Mouse (Mus musculus) cerebellum, postnatal 25 days (tissue): ENCODE results near the gene Myh7.

ENCODE experiments used
- DNase-seq, 2 experiments: peaks; one replicate each; pipeline ENCODE4 v3.0.0; 2021; ENCODE audit warnings: mixed read lengths in 2 of 2

Gene Myh7

GRCm38 (mm10) chr14:54941024-54941978 lies 53.1 kb downstream of the Myh7 start:
- no peak for DNase-seq

GRCm38 (mm10) chr14:54940176-54940530 lies 54.3 kb downstream of the Myh7 start:
- no peak for DNase-seq

GRCm38 (mm10) chr14:54939434-54940175 lies 54.8 kb downstream of the Myh7 start:
- peak; percentile 62 to 75 for DNase-seq

- no peak for DNase-seq
Measured at GRCm38 (mm10) chr14:54938431-54939219, 55.8 kb downstream of the Myh7 start.

- DNase-seq: no peak
Measured at GRCm38 (mm10) chr14:54937361-54938182, 56.9 kb downstream of the Myh7 start.

GRCm38 (mm10) chr14:54936831-54937160 lies 57.6 kb downstream of the Myh7 start:
- DNase-seq: no peak

GRCm38 (mm10) chr14:54935904-54936830 lies 58.3 kb downstream of the Myh7 start, which contains the start of gene Cmtm5:
Gene Cmtm5 (plus strand): TSS chr14:54936261.
- DNase-seq: peak in 1 of 2 experiments; percentile 52

GRCm38 (mm10) chr14:54932645-54933150 lies 61.7 kb downstream of the Myh7 start, which contains the start of gene Il25:
Gene Il25 (plus strand): TSS chr14:54932695.
- no peak for DNase-seq

GRCm38 (mm10) chr14:54930431-54930830 lies 64.0 kb downstream of the Myh7 start:
- peak in 1 of 2 experiments; percentile 54 for DNase-seq

- DNase-seq: no peak
Measured at GRCm38 (mm10) chr14:54929801-54930200, 64.6 kb downstream of the Myh7 start.

GRCm38 (mm10) chr14:54927296-54927695 lies 67.1 kb downstream of the Myh7 start:
- no peak for DNase-seq

GRCm38 (mm10) chr14:54926401-54927158 lies 67.8 kb downstream of the Myh7 start:
- DNase-seq: peak; percentile 33 to 34

GRCm38 (mm10) chr14:54925349-54926342 lies 68.8 kb downstream of the Myh7 start, which contains the start of gene Efs:
Gene Efs (minus strand): TSS chr14:54926126.
- peak; percentile 70 to 74 for DNase-seq

GRCm38 (mm10) chr14:54924641-54925348 lies 69.6 kb downstream of the Myh7 start:
- no peak for DNase-seq
